In genomic region chrX:109013686-109014085, GRCm38 (mm10) we compare ENCODE assay signal across 8 mouse cellular contexts. TPM values are rescaled to one million over a fixed set of nuclear protein-coding genes. Genes with fewer than 3 reads are reported as not detected.
DNase-seq lines count a peak whose midpoint lies in the region; ATAC-seq and TF ChIP-seq lines count a peak whose summit lies in the region.

No protein-coding gene starts in this region.

- DNase-seq in ovary, postnatal 10 days (ENCODE audit: low spot score), result peak; percentile 3
- DNase-seq in ovary, adult 18-20 months (ENCODE audit: low spot score), result no peak
- DNase-seq in cerebellum, postnatal 25 days, result peak; percentile 53 to 69
- DNase-seq in frontal cortex, postnatal 36 days (ENCODE audit: low spot score in 2 of 2), result peak; percentile 22 to 27
- peak; percentile 46 for DNase-seq in kidney, adult 11 months
- DNase-seq in limb, embryonic 14.5 days (ENCODE audit: low spot score), result peak; percentile 40
- DNase-seq in testis, postnatal 10 days (ENCODE audit: low spot score), result peak; percentile 44

- H3K4me2 ChIP-seq in limb, embryonic 14.5 days (replicated peaks; ENCODE audit: low read depth, low read length, severe bottlenecking), result peak overlapping the region; percentile 42
- H3K4me2 ChIP-seq in midbrain, embryonic 12.5 days (replicated peaks), result peak overlapping the region; percentile 57

- peak overlapping the region; percentile 48; the same call in 1 of the 2 replicates for H3K9ac ChIP-seq in limb, embryonic 14.5 days (ENCODE audit: low read depth, low read length, severe bottlenecking)
- H3K9ac ChIP-seq in midbrain, embryonic 12.5 days (replicated peaks), result no peak overlapping the region

- H3K27me3 ChIP-seq in limb, embryonic 14.5 days (ENCODE audit: control insufficient read depth, insufficient read depth, low read length), result no peaks in the 10 kb centered on the region
- no peaks in the 10 kb centered on the region for H3K27me3 ChIP-seq in midbrain, embryonic 12.5 days

- H3K9me3 ChIP-seq in limb, embryonic 14.5 days (ENCODE audit: control insufficient read depth, low read length), result no peaks in the 10 kb centered on the region
- no peaks in the 10 kb centered on the region for H3K9me3 ChIP-seq in midbrain, embryonic 12.5 days

- H3K4me3 ChIP-seq in limb, embryonic 14.5 days (replicated peaks; ENCODE audit: low read length), result peak overlapping the region; percentile 46
- peak overlapping the region; percentile 47 for H3K4me3 ChIP-seq in midbrain, embryonic 12.5 days

- H3K4me1 ChIP-seq in limb, embryonic 14.5 days (ENCODE audit: control insufficient read depth, insufficient read depth, low read length), result no peaks in the 10 kb centered on the region
- H3K4me1 ChIP-seq in midbrain, embryonic 12.5 days, result no peaks in the 10 kb centered on the region

- ATAC-seq in limb, embryonic 14.5 days (ENCODE audit: low FRiP score, low read depth), result peak; percentile 67
- peak; percentile 65 for ATAC-seq in midbrain, embryonic 12.5 days (ENCODE audit: low FRiP score, low read depth)

- 0 out of 2 replicates have a peak, but pooled peaks have one; percentile 6 for TF ChIP-seq POLR2A in limb, embryonic 14.5 days (IDR thresholded peaks at IDR 0.05; ENCODE audit: borderline replicate concordance, extremely low read depth, insufficient read depth, insufficient read length)

- no peaks in the 10 kb centered on the region for H3K36me3 ChIP-seq in limb, embryonic 14.5 days (ENCODE audit: control insufficient read depth, insufficient read depth, low read length)
- no peaks in the 10 kb centered on the region for H3K36me3 ChIP-seq in midbrain, embryonic 12.5 days

- WGBS in limb, embryonic 14.5 days, result 12% methylated on average over 17 of the region's 17 CpGs
- WGBS in midbrain, embryonic 12.5 days, result 20% methylated on average over 17 of the region's 17 CpGs

- peak overlapping the region; percentile 61; the same call in 1 of the 2 replicates for H3K27ac ChIP-seq in limb, embryonic 14.5 days (replicated peaks; ENCODE audit: low read depth, low read length)
- H3K27ac ChIP-seq in midbrain, embryonic 12.5 days (replicated peaks), result 0 out of 2 replicates have a peak overlapping the region, but pooled peaks have one; percentile 30

RNA-seq across cellular contexts. Expression of gene Hmgn5, which starts 0.5 kb away (rescaled TPM):
- polyA plus RNA-seq in limb, embryonic 14.5 days (2012; rRNA removed), result 4.1 and 13.3 TPM in 2 replicates
- polyA plus RNA-seq in limb, embryonic 14.5 days (2014; fragmentation: Nextera tagmentation; extraction: Ambion mirVana), result 19.7 and 21.1 TPM in 2 replicates
- 29.5 and 38.0 TPM in 2 replicates for polyA plus RNA-seq in midbrain, embryonic 12.5 days (2016; fragmentation: Nextera tagmentation; extraction: Ambion mirVana)
